Mouse (Mus musculus) testis, adult 2 months (tissue): ENCODE data around the gene Ect2l.

Source experiments
- CTCF ChIP-seq: fragments of 200-500 bp; IDR thresholded peaks from 2 replicates; pipeline ENCODE4 v1.5.1; 2012; ENCODE audit warnings: low read depth, mild to moderate bottlenecking, inconsistent platforms, low read length, moderate library complexity; ENCODE audit not compliant: control insufficient read depth, insufficient read depth, insufficient replicate concordance
- POLR2A ChIP-seq: fragments of 200-500 bp; IDR thresholded peaks from 2 replicates; pipeline ENCODE4 v1.6.1; 2012; ENCODE audit warnings: low read depth, mild to moderate bottlenecking, inconsistent platforms, low read length, moderate library complexity; ENCODE audit not compliant: control insufficient read depth

- TF ChIP-seq POLR2A = no peak
- no peak for TF ChIP-seq CTCF
Observed at GRCm38 (mm10) chr10:18235402-18235747, 24.7 kb upstream of the Ect2l start.
